Comparison of ENCODE assay signal across 29 mouse cellular contexts in the genomic region with DNA sequence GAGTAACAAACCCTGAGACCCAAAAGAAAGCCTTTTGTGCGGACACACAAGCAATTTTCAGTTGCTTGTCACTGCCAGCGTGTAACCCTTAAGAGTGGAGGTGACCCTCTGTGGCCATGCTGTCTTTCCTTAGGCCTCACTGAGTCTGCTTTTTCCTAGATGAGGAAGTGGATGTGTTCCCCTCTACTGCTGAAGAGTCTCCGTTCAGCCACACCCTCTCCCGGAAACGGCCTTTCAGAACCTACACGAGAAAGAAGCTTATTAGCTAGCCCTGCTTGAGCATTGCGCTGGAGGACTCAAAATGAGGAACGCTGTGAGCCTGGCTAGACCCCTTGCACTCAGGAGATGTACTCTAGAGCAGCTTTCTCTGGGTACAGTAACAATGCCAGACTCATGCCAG. TPM values are rescaled to one million over a fixed set of nuclear protein-coding genes. Genes with fewer than 3 reads are reported as not detected.
DNase-seq lines count a peak whose midpoint lies in the region; ATAC-seq and TF ChIP-seq lines count a peak whose summit lies in the region.
"Had no signal": no experiment of that assay in that cellular context is flagged by ENCODE, and none has a peak within 500 bp of the region (broad histone marks: within the 10 kb centered on the region; RNA-seq: fewer than 3 reads in every experiment).

No protein-coding gene starts in this region.

- no peaks in the 10 kb centered on the region for H3K27me3 ChIP-seq in liver, adult 2 months (ENCODE audit: control insufficient read depth, insufficient read depth, low read length)
- no peaks in the 10 kb centered on the region for H3K27me3 ChIP-seq in liver, postnatal 0 days (ENCODE audit: insufficient read depth, low read length)
- H3K27me3 ChIP-seq in stomach, postnatal 0 days (ENCODE audit: control insufficient read depth, insufficient read depth, low read length): no peaks in the 10 kb centered on the region
- H3K27me3 ChIP-seq: CH12.LX; forebrain, embryonic 13.5 days; hindbrain, embryonic 12.5 days; hindbrain, embryonic 15.5 days had no signal

- no peak for ATAC-seq in liver, postnatal 0 days
- ATAC-seq in stomach, postnatal 0 days (ENCODE audit: low FRiP score, low TSS enrichment): no peak
- ATAC-seq: activated CD4-positive, CD25-positive, alpha-beta regulatory T cell, adult 4 months; forebrain, embryonic 13.5 days; forebrain, embryonic 16.5 days had no signal

- no peaks in the 10 kb centered on the region for H3K9me3 ChIP-seq in liver, postnatal 0 days (ENCODE audit: low read length)
- H3K9me3 ChIP-seq in stomach, postnatal 0 days (ENCODE audit: control insufficient read depth, low read length): no peaks in the 10 kb centered on the region
- H3K9me3 ChIP-seq: forebrain, embryonic 10.5 days; forebrain, embryonic 13.5 days; G1E; hindbrain, embryonic 12.5 days; hindbrain, embryonic 15.5 days had no signal

- no peaks in the 10 kb centered on the region for H3K79me2 ChIP-seq in liver, adult 2 months (ENCODE audit: control insufficient read depth, insufficient read depth, low read length)

- no peak for TF ChIP-seq CTCF in liver, adult 2 months (IDR thresholded peaks at IDR 0.05; ENCODE audit: low read depth, low read length)
- no peak for TF ChIP-seq CTCF in liver, postnatal 0 days (IDR thresholded peaks at IDR 0.05; ENCODE audit: low read depth)
- TF ChIP-seq CTCF in lung, adult 2 months (IDR thresholded peaks at IDR 0.05; ENCODE audit: insufficient read depth, low read length): no peak
- no peak for TF ChIP-seq CTCF in stomach, postnatal 0 days (IDR thresholded peaks at IDR 0.05; ENCODE audit: low read depth)

- TF ChIP-seq EP300 in liver, postnatal 0 days (IDR thresholded peaks at IDR 0.05; ENCODE audit: low read depth): no peak
- TF ChIP-seq EP300 in stomach, postnatal 0 days (optimal IDR thresholded peaks at IDR 0.05): no peak

- peak; percentile 12 for DNase-seq in liver, adult 2 months (ENCODE audit: extremely low read depth, low read depth, low spot score)
- DNase-seq in liver, postnatal 0 days: no peak
- peak; percentile 6 for DNase-seq in lung, postnatal 25 days (ENCODE audit: low spot score)
- DNase-seq in lung, adult 2 months: no peak
- peak; percentile 77 for DNase-seq in MEL-GATA-1-ER (ENCODE audit: extremely low read depth, low read depth)
- peak; percentile 10 for DNase-seq in stomach, postnatal 0 days (ENCODE audit: low spot score)
- DNase-seq in cerebellum, postnatal 25 days: no peak
- DNase-seq: adrenal gland, adult 8-10 months; adrenal gland, postnatal 25 days; B cell, adult 2 months; cerebellum, adult 11-12 months; cerebellum, adult 8-10 months; cerebellum, postnatal 10 days; gastrocnemius, adult 2 months; gastrocnemius, postnatal 14 days had no signal

- H3K4me2 ChIP-seq in liver, postnatal 0 days (ENCODE audit: low read depth, low read length): no peak overlapping the region
- H3K4me2 ChIP-seq in stomach, postnatal 0 days (replicated peaks; ENCODE audit: low read depth): no peak overlapping the region
- H3K4me2 ChIP-seq: forebrain, embryonic 13.5 days; heart, embryonic 11.5 days; hindbrain, embryonic 12.5 days; hindbrain, embryonic 15.5 days had no signal

- no peak overlapping the region for H3K9ac ChIP-seq in liver, adult 2 months (ENCODE audit: low read depth, low read length)
- no peak overlapping the region for H3K9ac ChIP-seq in liver, postnatal 0 days (replicated peaks)
- H3K9ac ChIP-seq in stomach, postnatal 0 days (ENCODE audit: low read length): no peak overlapping the region
- H3K9ac ChIP-seq: forebrain, embryonic 13.5 days; hindbrain, embryonic 12.5 days; hindbrain, embryonic 15.5 days had no signal

- WGBS in liver, adult 2 months: 90% methylated on average over 8 of the region's 8 CpGs
- 75% methylated on average over 8 of the region's 8 CpGs for WGBS in liver, postnatal 0 days (ENCODE audit: insufficient replicate concordance)
- WGBS in lung, adult 2 months: 76% methylated on average over 8 of the region's 8 CpGs
- 81% methylated on average over 8 of the region's 8 CpGs for WGBS in stomach, postnatal 0 days

- H3K4me1 ChIP-seq in liver, adult 2 months (ENCODE audit: control insufficient read depth, insufficient read depth, low read length): no peaks in the 10 kb centered on the region
- no peaks in the 10 kb centered on the region for H3K4me1 ChIP-seq in liver, postnatal 0 days (ENCODE audit: insufficient read depth)
- H3K4me1 ChIP-seq in lung, adult 2 months (ENCODE audit: control insufficient read depth, insufficient read depth, low read length): no peaks in the 10 kb centered on the region
- H3K4me1 ChIP-seq in stomach, postnatal 0 days (replicated peaks; ENCODE audit: control insufficient read depth, insufficient read depth): no peaks in the 10 kb centered on the region
- H3K4me1 ChIP-seq: forebrain, embryonic 10.5 days; forebrain, embryonic 13.5 days; hindbrain, embryonic 12.5 days; hindbrain, embryonic 15.5 days had no signal

- no peak for TF ChIP-seq POLR2A in liver, adult 2 months (IDR thresholded peaks at IDR 0.05; ENCODE audit: extremely low read depth, insufficient read depth, low read length)
- TF ChIP-seq POLR2A in lung, adult 2 months (IDR thresholded peaks at IDR 0.05; ENCODE audit: borderline replicate concordance, extremely low read depth, low read depth, low read length): no peak

- no peak overlapping the region for H3K27ac ChIP-seq in liver, adult 2 months (replicated peaks; ENCODE audit: insufficient read depth, low read depth, low read length)
- no peak overlapping the region for H3K27ac ChIP-seq in liver, postnatal 0 days (ENCODE audit: low read depth)
- no peak overlapping the region for H3K27ac ChIP-seq in stomach, postnatal 0 days (replicated peaks)
- H3K27ac ChIP-seq: forebrain, embryonic 10.5 days; forebrain, embryonic 13.5 days; gastrocnemius, adult 2 months; hindbrain, embryonic 12.5 days; hindbrain, embryonic 15.5 days had no signal

- no peak overlapping the region for H3K4me3 ChIP-seq in liver, adult 2 months (ENCODE audit: insufficient read depth, low read depth, low read length)
- no peak overlapping the region for H3K4me3 ChIP-seq in liver, postnatal 0 days (ENCODE audit: low read depth, low read length)
- no peak overlapping the region for H3K4me3 ChIP-seq in lung, adult 2 months (replicated peaks; ENCODE audit: extremely low read depth, low read depth, low read length)
- no peak overlapping the region for H3K4me3 ChIP-seq in stomach, postnatal 0 days (ENCODE audit: low read depth, low read length)
- H3K4me3 ChIP-seq: forebrain, embryonic 10.5 days; forebrain, embryonic 13.5 days; gastrocnemius, adult 2 months; hindbrain, embryonic 12.5 days; hindbrain, embryonic 15.5 days had no signal

- no peaks in the 10 kb centered on the region for H3K36me3 ChIP-seq in liver, adult 2 months (ENCODE audit: control insufficient read depth, insufficient read depth, low read length)
- H3K36me3 ChIP-seq in liver, postnatal 0 days (replicated peaks; ENCODE audit: insufficient read depth, low read length): peaks cover 58% of the 10 kb centered on the region
- peaks cover 22% of the 10 kb centered on the region for H3K36me3 ChIP-seq in stomach, postnatal 0 days (ENCODE audit: control insufficient read depth, insufficient read depth, low read length)
- H3K36me3 ChIP-seq: hindbrain, embryonic 15.5 days had no signal

RNA-seq across cellular contexts. Expression of a gene that starts 19.0 kb away (rescaled TPM):
- total RNA-seq in liver, adult 2 months (2014; rRNA removed): 0.20 and 0.37 TPM in 2 replicates
- 0.21 TPM in 2 replicates for polyA plus RNA-seq in liver, adult 2 months (2012; rRNA removed)
- polyA plus RNA-seq in liver, postnatal 0 days (2015; fragmentation: Nextera tagmentation; extraction: Ambion mirVana): 0.15 and 0.19 TPM in 2 replicates
- 3.5 and 3.8 TPM in 2 replicates for polyA plus RNA-seq in lung, adult 2 months (2012; rRNA removed)
- 1.1 and 1.2 TPM in 2 replicates for polyA plus RNA-seq in stomach, postnatal 0 days (2015; fragmentation: Nextera tagmentation; extraction: Ambion mirVana)

RNA-seq across cellular contexts. Expression of a gene that starts 36.2 kb away (rescaled TPM):
- 0.60 and 0.74 TPM in 2 replicates for total RNA-seq in liver, adult 2 months (2014; rRNA removed)
- not detected in 2 replicates for polyA plus RNA-seq in liver, adult 2 months (2012; rRNA removed)
- polyA plus RNA-seq in liver, postnatal 0 days (2015; fragmentation: Nextera tagmentation; extraction: Ambion mirVana): not detected in 2 replicates
- polyA plus RNA-seq in lung, adult 2 months (2012; rRNA removed): 48.1 and 83.8 TPM in 2 replicates
- polyA plus RNA-seq in stomach, postnatal 0 days (2015; fragmentation: Nextera tagmentation; extraction: Ambion mirVana): 0.07 TPM in 1 of 2 replicates, not detected in the other
- total RNA-seq: CH12.LX; hematopoietic stem cell, adult 5-6 weeks had no signal
- polyA plus RNA-seq: activated CD4-positive, CD25-positive, alpha-beta regulatory T cell, adult 4 months; embryonic facial prominence, embryonic 11.5 days; forebrain, embryonic 10.5 days; forebrain, embryonic 16.5 days; G1E; heart, embryonic 11.5 days; heart, embryonic 14.5 days; hindbrain, embryonic 12.5 days had no signal

RNA-seq across cellular contexts. Expression of a gene that starts 36.5 kb away (rescaled TPM):
- total RNA-seq in liver, adult 2 months (2014; rRNA removed): under 0.01 and 0.07 TPM in 2 replicates
- polyA plus RNA-seq in liver, adult 2 months (2012; rRNA removed): 0.04 TPM in 1 of 2 replicates, not detected in the other
- 2.2 and 2.5 TPM in 2 replicates for polyA plus RNA-seq in liver, postnatal 0 days (2015; fragmentation: Nextera tagmentation; extraction: Ambion mirVana)
- polyA plus RNA-seq in lung, adult 2 months (2012; rRNA removed): 0.12 and 0.17 TPM in 2 replicates
- polyA plus RNA-seq in stomach, postnatal 0 days (2015; fragmentation: Nextera tagmentation; extraction: Ambion mirVana): 1.4 and 1.6 TPM in 2 replicates
- total RNA-seq: gastrocnemius, adult 2 months had no signal

RNA-seq across cellular contexts. Expression of a gene that starts 46.4 kb away (rescaled TPM):
- 17.2 and 18.1 TPM in 2 replicates for total RNA-seq in liver, adult 2 months (2014; rRNA removed)
- 40.3 and 43.8 TPM in 2 replicates for polyA plus RNA-seq in liver, adult 2 months (2012; rRNA removed)
- 13.5 and 16.1 TPM in 2 replicates for polyA plus RNA-seq in liver, postnatal 0 days (2015; fragmentation: Nextera tagmentation; extraction: Ambion mirVana)
- polyA plus RNA-seq in lung, adult 2 months (2012; rRNA removed): 17.9 and 18.6 TPM in 2 replicates
- polyA plus RNA-seq in stomach, postnatal 0 days (2015; fragmentation: Nextera tagmentation; extraction: Ambion mirVana): 10.3 and 11.5 TPM in 2 replicates

RNA-seq across cellular contexts. Expression of a gene that starts 46.5 kb away (rescaled TPM):
- 0.74 and 0.81 TPM in 2 replicates for total RNA-seq in liver, adult 2 months (2014; rRNA removed)
- 0.10 and 0.21 TPM in 2 replicates for polyA plus RNA-seq in liver, adult 2 months (2012; rRNA removed)
- 0.11 and 0.19 TPM in 2 replicates for polyA plus RNA-seq in liver, postnatal 0 days (2015; fragmentation: Nextera tagmentation; extraction: Ambion mirVana)
- 1.7 and 1.8 TPM in 2 replicates for polyA plus RNA-seq in lung, adult 2 months (2012; rRNA removed)
- 0.04 TPM in 1 of 2 replicates, not detected in the other for polyA plus RNA-seq in stomach, postnatal 0 days (2015; fragmentation: Nextera tagmentation; extraction: Ambion mirVana)
- total RNA-seq: gastrocnemius, postnatal 14 days; heart, adult 8-10 months; hematopoietic stem cell, adult 5-6 weeks had no signal
- polyA plus RNA-seq: heart, postnatal 0 days had no signal

Comparison
In these comparisons a context has a peak if more than half of its experiments do, and no peak if none do; other contexts are left out.
1. DNase-seq: peak in liver, adult 2 months (single experiment), lung, postnatal 25 days (single experiment), MEL-GATA-1-ER (single experiment) and stomach, postnatal 0 days (single experiment); none in liver, postnatal 0 days (single experiment), lung, adult 2 months (single experiment) and cerebellum, postnatal 25 days (0 of 2).
2. RNA of a gene that starts 36.2 kb away (polyA plus RNA-seq): 48.1 to 83.8 TPM in lung, adult 2 months; 0.07 TPM in stomach, postnatal 0 days, not detected in liver, adult 2 months and not detected in liver, postnatal 0 days; every median in the first group is over 10 times any median in the second.